31 mouse cellular contexts compared by ENCODE assay signal in the genomic region with DNA sequence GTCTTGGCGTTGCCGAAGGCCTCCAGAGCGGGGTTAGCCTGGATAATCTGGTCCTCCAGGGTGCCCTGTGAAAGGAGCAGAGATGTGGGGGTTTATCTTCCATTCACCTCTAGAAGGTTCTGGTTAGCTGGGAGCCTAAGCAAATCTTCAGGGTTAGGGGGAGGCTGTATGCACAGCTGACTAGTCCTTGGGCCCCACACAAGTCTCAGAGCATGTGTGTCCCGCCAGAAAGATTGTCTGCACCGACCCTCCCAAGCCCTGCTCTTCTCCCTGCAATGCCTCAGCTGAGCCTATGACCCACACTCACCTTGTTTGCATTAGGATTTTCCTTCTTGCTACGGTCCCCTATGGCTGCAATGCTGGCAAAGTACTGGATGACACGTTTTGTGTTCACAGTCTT. TPM values are rescaled to one million over a fixed set of nuclear protein-coding genes. Genes with fewer than 3 reads are reported as not detected.
"Had no signal": no experiment of that assay in that cellular context is flagged by ENCODE, and none has a peak within 500 bp of the region (broad histone marks: within the 10 kb centered on the region; RNA-seq: fewer than 3 reads in every experiment).

No protein-coding gene starts in this region.

- ATAC-seq: midbrain, embryonic 13.5 days; midbrain, embryonic 16.5 days had no signal

- H3K27ac ChIP-seq: kidney, embryonic 15.5 days; left cerebral cortex, adult 2 months; liver, embryonic 13.5 days; lung, embryonic 15.5 days; midbrain, embryonic 10.5 days; midbrain, embryonic 13.5 days; neural tube, embryonic 13.5 days; stomach, embryonic 15.5 days had no signal

- H3K9me3 ChIP-seq: kidney, embryonic 15.5 days; liver, embryonic 13.5 days; lung, embryonic 15.5 days; midbrain, embryonic 10.5 days; midbrain, embryonic 13.5 days; neural tube, embryonic 13.5 days; stomach, embryonic 15.5 days had no signal

- H3K36me3 ChIP-seq: kidney, embryonic 15.5 days; liver, embryonic 13.5 days; lung, embryonic 15.5 days; midbrain, embryonic 10.5 days; midbrain, embryonic 13.5 days; neural tube, embryonic 13.5 days; stomach, embryonic 15.5 days had no signal

- DNase-seq: kidney, postnatal 10 days; kidney, postnatal 36 days; layer of hippocampus, postnatal 36 days; liver, embryonic 13.5 days; lung, postnatal 10 days; lung, postnatal 36 days; retina, postnatal 1 day; right cerebral cortex, postnatal 25 days; spleen, adult 18-20 months; thymus, postnatal 25 days had no signal

- H3K9ac ChIP-seq: kidney, embryonic 15.5 days; liver, embryonic 13.5 days; lung, embryonic 15.5 days; midbrain, embryonic 13.5 days; neural tube, embryonic 13.5 days; stomach, embryonic 15.5 days had no signal

- H3K4me2 ChIP-seq: kidney, embryonic 15.5 days; liver, embryonic 13.5 days; lung, embryonic 15.5 days; midbrain, embryonic 13.5 days; neural tube, embryonic 13.5 days; stomach, embryonic 15.5 days had no signal

- H3K4me3 ChIP-seq: kidney, embryonic 15.5 days; left cerebral cortex, adult 2 months; liver, embryonic 13.5 days; lung, embryonic 15.5 days; megakaryocyte, embryonic 14.5 days; midbrain, embryonic 10.5 days; midbrain, embryonic 13.5 days; myocyte; neural tube, embryonic 13.5 days; stomach, embryonic 15.5 days had no signal

- H3K4me1 ChIP-seq: liver, embryonic 13.5 days; lung, embryonic 15.5 days; midbrain, embryonic 13.5 days; stomach, embryonic 15.5 days had no signal

- H3K27me3 ChIP-seq: kidney, embryonic 15.5 days; liver, embryonic 13.5 days; lung, embryonic 15.5 days; midbrain, embryonic 13.5 days; neural tube, embryonic 13.5 days; stomach, embryonic 15.5 days had no signal

RNA-seq across cellular contexts. Expression of a gene that starts 4.0 kb away (rescaled TPM):
- total RNA-seq: liver, adult 2 months; monocyte, adult 5-6 weeks; neutrophil, adult 5-6 weeks had no signal

RNA-seq across cellular contexts. Expression of a gene that starts 14.0 kb away (rescaled TPM):
- total RNA-seq: layer of hippocampus, adult 8-10 months; layer of hippocampus, postnatal 10 days; layer of hippocampus, postnatal 36 days; left cerebral cortex, adult 2 months; left cerebral cortex, postnatal 10 days; left cerebral cortex, postnatal 36 days; liver, adult 2 months; monocyte, adult 5-6 weeks; neutrophil, adult 5-6 weeks had no signal
- polyA plus RNA-seq: kidney, embryonic 15.5 days; limb, embryonic 11.5 days; limb, embryonic 14.5 days; liver, adult 2 months; liver, embryonic 13.5 days; liver, embryonic 16.5 days; lung, embryonic 15.5 days; midbrain, embryonic 10.5 days; midbrain, embryonic 13.5 days; midbrain, embryonic 16.5 days; myocyte; neural tube, embryonic 13.5 days; stomach, embryonic 15.5 days; thymus, postnatal 0 days had no signal

RNA-seq across cellular contexts. Expression of a gene that starts 26.7 kb away (rescaled TPM):
- total RNA-seq: liver, adult 2 months; monocyte, adult 5-6 weeks; neutrophil, adult 5-6 weeks had no signal
- polyA plus RNA-seq: liver, adult 2 months; myocyte had no signal

RNA-seq across cellular contexts. Expression of a gene that starts 30.2 kb away (rescaled TPM):
- total RNA-seq: layer of hippocampus, postnatal 10 days; layer of hippocampus, postnatal 36 days; left cerebral cortex, adult 2 months; left cerebral cortex, postnatal 10 days; left cerebral cortex, postnatal 36 days; liver, adult 2 months; monocyte, adult 5-6 weeks; neutrophil, adult 5-6 weeks had no signal
- polyA plus RNA-seq: kidney, embryonic 15.5 days; limb, embryonic 11.5 days; liver, adult 2 months; liver, embryonic 13.5 days; liver, embryonic 16.5 days; midbrain, embryonic 10.5 days; thymus, postnatal 0 days had no signal

RNA-seq across cellular contexts. Expression of a gene that starts 31.7 kb away (rescaled TPM):
- total RNA-seq: monocyte, adult 5-6 weeks; neutrophil, adult 5-6 weeks had no signal
- polyA plus RNA-seq: liver, adult 2 months had no signal
